Mouse (Mus musculus): ENCODE measurements around the gene Thyn1. TPM values are rescaled to one million over a fixed set of nuclear protein-coding genes. Genes with fewer than 3 reads are reported as not detected.
A peak's percentile ranks its signal among the peaks of the same experiment; 100 is the strongest.

Thyn1 gene
- polyA plus RNA-seq, 2 experiments: 69.2 to 127 TPM

DNA sequence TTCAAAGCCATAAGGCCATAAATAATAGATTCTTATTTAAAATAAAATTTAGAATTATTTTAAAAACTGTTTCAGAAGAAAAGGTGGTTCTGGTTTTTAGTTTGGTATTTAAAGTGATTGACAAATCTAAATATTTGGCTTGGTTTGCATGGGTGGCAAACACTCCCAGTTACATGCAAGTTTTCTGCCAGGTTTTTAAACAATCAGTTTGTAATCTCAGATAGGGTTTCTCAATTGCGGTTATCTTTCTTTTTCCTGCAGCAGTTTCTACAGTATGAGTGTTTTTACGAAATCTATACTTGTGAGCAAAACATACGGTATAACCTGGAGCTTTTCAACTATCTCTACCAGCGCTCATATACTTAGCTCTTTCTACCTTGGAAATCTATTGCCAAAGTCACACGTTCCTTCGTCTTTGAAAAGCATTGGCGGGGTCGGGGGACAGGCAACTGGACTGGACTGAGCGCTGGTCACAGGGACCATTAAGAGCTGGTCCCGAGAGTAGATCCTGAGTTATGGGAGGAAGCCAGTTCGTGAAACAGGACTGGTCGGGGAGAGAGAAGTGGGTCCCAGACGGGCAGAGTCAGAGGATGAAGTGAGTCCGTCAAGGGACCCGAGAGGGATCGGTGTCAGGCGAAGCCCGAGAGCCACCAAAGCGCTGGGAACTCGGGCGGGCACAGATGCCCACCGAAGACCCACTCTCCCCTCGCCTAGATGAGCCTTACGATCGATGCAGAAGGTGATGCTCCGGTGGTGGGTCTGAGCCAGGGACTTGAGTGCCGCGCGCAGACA is 645 bp upstream of the Thyn1 start:
- peak overlapping the region; percentile 83 for H3K27ac ChIP-seq (replicated peaks; ENCODE audit: low read depth, low read length)
- DNase-seq (ENCODE audit: low spot score) (no peak), ATAC-seq (ENCODE audit: low FRiP score, low read depth) (peak; percentile 51)
- H3K27me3 ChIP-seq (ENCODE audit: control insufficient read depth, insufficient read depth, low read length): no peaks in the 10 kb centered on the region
- H3K4me2 ChIP-seq (replicated peaks; ENCODE audit: low read depth, low read length, severe bottlenecking): peak overlapping the region; percentile 64
- H3K9me3 ChIP-seq (ENCODE audit: control insufficient read depth, low read length): no peaks in the 10 kb centered on the region
- TF ChIP-seq POLR2A (IDR thresholded peaks at IDR 0.05; ENCODE audit: borderline replicate concordance, extremely low read depth, insufficient read depth, insufficient read length): no peak
- H3K9ac ChIP-seq (ENCODE audit: low read depth, low read length, severe bottlenecking): peak overlapping the region; percentile 94
- H3K36me3 ChIP-seq (ENCODE audit: control insufficient read depth, insufficient read depth, low read length): peaks cover 8% of the 10 kb centered on the region
- H3K4me3 ChIP-seq (replicated peaks; ENCODE audit: low read length): peak overlapping the region; percentile 73
- peaks cover 20% of the 10 kb centered on the region for H3K4me1 ChIP-seq (ENCODE audit: control insufficient read depth, insufficient read depth, low read length)
- WGBS: 3% methylated on average over 28 of the region's 29 CpGs

DNA sequence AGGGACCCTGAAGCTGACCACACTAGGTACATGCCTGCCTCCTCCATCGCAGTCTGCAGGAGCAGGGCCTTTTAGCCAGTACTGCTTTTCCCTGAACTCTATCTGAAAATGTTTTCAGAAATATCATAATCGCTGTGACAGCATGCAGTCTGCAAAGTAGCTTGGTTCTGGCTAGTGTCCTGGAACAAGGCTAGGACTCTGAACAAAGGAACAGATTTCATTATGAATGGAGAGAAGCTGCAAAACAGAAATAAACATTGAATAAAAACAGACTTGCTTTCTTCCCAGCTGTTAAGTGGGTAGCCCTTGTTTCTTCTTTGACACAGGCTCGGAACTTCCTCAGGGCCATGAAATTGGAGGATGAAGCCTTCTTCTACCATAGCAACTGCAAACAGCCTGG is 5.7 kb downstream of the Thyn1 start:
- no peak overlapping the region for H3K27ac ChIP-seq (replicated peaks; ENCODE audit: low read depth, low read length)
- no peak for ATAC-seq (ENCODE audit: low FRiP score, low read depth)
- WGBS: 92% methylated on average over 3 of the region's 3 CpGs
- H3K27me3 ChIP-seq (ENCODE audit: control insufficient read depth, insufficient read depth, low read length): no peaks in the 10 kb centered on the region
- H3K4me3 ChIP-seq (replicated peaks; ENCODE audit: low read length): no peak overlapping the region
- no peak overlapping the region for H3K4me2 ChIP-seq (replicated peaks; ENCODE audit: low read depth, low read length, severe bottlenecking)
- DNase-seq (ENCODE audit: low spot score): no peak
- H3K9me3 ChIP-seq (ENCODE audit: control insufficient read depth, low read length): no peaks in the 10 kb centered on the region
- peaks cover 71% of the 10 kb centered on the region for H3K36me3 ChIP-seq (ENCODE audit: control insufficient read depth, insufficient read depth, low read length)
- peaks cover 13% of the 10 kb centered on the region for H3K4me1 ChIP-seq (ENCODE audit: control insufficient read depth, insufficient read depth, low read length)
- no peak overlapping the region for H3K9ac ChIP-seq (ENCODE audit: low read depth, low read length, severe bottlenecking)
- no peak for TF ChIP-seq POLR2A (IDR thresholded peaks at IDR 0.05; ENCODE audit: borderline replicate concordance, extremely low read depth, insufficient read depth, insufficient read length)

DNA sequence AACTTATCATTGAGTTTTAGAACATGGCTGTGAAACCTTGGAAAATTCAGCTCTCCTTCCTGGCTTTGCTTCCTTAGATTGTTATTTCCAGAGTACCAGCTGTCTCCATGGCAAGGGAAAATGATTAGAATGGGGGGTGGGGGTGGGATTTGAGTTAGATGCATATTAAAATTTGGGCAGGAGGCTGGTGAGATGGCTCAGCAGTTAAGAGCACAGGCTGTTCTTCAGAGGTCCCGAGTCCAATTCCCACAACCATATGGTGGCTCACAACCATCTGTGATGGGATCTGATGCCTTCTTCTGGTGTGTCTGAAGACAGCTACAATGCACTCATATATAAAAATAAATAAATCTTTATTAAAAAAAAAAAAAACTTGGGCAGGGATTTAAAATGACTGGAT is 6.4 kb downstream of the Thyn1 start:
- peaks cover 78% of the 10 kb centered on the region for H3K36me3 ChIP-seq (ENCODE audit: control insufficient read depth, insufficient read depth, low read length)
- no peak for ATAC-seq (ENCODE audit: low FRiP score, low read depth)

DNA sequence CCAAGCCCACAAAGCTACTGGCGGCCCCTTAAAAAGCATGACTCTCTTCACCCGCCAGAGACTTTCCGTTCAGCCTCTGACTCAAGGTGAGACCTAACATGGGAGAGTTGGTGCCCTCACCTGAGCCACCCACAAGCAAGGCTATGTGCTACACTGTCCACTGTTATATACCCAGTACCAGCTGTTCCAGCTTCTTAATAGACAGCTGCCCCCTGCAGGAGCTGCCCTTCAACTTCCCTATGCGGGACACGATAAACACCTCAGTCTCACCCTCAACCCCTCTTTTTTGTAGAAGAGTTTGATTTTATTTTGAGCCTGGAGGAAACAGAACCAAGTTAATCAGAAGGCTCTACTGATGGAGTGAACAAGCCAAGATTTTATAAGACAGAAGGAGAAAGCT is 7.4 kb downstream of the Thyn1 start:
- WGBS: 91% methylated on average over 5 of the region's 5 CpGs

More for the DNA sequence above, 6.4 kb downstream of the Thyn1 start:
- H3K27me3 ChIP-seq (ENCODE audit: control insufficient read depth, insufficient read depth, low read length): no peaks in the 10 kb centered on the region
- H3K9me3 ChIP-seq (ENCODE audit: control insufficient read depth, low read length): no peaks in the 10 kb centered on the region
- no peak overlapping the region for H3K9ac ChIP-seq (ENCODE audit: low read depth, low read length, severe bottlenecking)
- H3K4me3 ChIP-seq (replicated peaks; ENCODE audit: low read length): no peak overlapping the region
- 91% methylated on average over 1 of the region's 1 CpGs for WGBS
- DNase-seq (ENCODE audit: low spot score): no peak
- TF ChIP-seq POLR2A (IDR thresholded peaks at IDR 0.05; ENCODE audit: borderline replicate concordance, extremely low read depth, insufficient read depth, insufficient read length): no peak
- no peak overlapping the region for H3K4me2 ChIP-seq (replicated peaks; ENCODE audit: low read depth, low read length, severe bottlenecking)
- H3K4me1 ChIP-seq (ENCODE audit: control insufficient read depth, insufficient read depth, low read length): peaks cover 6% of the 10 kb centered on the region
- H3K27ac ChIP-seq (replicated peaks; ENCODE audit: low read depth, low read length): no peak overlapping the region

DNA sequence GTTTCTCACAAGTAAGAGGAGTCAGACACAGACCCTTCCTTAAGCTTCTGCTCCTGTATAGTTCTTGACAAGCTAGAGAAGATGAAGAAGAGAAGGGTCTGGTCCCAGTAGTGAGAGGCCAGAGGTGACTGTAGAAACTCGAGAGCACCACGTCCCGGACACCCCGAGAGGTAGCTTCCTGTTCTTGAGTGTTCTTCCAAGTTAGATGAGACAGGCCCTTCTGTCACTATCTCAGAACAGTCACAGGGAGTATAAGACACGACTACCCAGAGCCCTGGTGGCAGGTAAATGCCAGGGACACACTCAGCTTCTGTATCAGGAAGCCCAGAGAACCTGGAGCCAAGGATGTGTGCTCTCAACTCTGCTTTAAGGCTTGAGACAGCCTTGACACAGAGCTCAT is 9.7 kb downstream of the Thyn1 start:
- Histone ChIP-seq H3K36me3 (ENCODE audit: control insufficient read depth, insufficient read depth, low read length) (peaks cover 99% of the 10 kb centered on the region), H3K4me2 (replicated peaks; ENCODE audit: low read depth, low read length, severe bottlenecking) (no peak overlapping the region), H3K9ac (ENCODE audit: low read depth, low read length, severe bottlenecking) (no peak overlapping the region), H3K4me1 (ENCODE audit: control insufficient read depth, insufficient read depth, low read length) (no peaks in the 10 kb centered on the region), H3K27ac (replicated peaks; ENCODE audit: low read depth, low read length) (no peak overlapping the region), H3K9me3 (ENCODE audit: control insufficient read depth, low read length) (no peaks in the 10 kb centered on the region), H3K4me3 (replicated peaks; ENCODE audit: low read length) (no peak overlapping the region), H3K27me3 (ENCODE audit: control insufficient read depth, insufficient read depth, low read length) (no peaks in the 10 kb centered on the region)
- WGBS: 85% methylated on average over 5 of the region's 5 CpGs
- DNase-seq (ENCODE audit: low spot score): no peak
- no peak for ATAC-seq (ENCODE audit: low FRiP score, low read depth)
- no peak for TF ChIP-seq POLR2A (IDR thresholded peaks at IDR 0.05; ENCODE audit: borderline replicate concordance, extremely low read depth, insufficient read depth, insufficient read length)

More for the DNA sequence above, 7.4 kb downstream of the Thyn1 start:
- DNase-seq (ENCODE audit: low spot score): no peak
- no peak for ATAC-seq (ENCODE audit: low FRiP score, low read depth)
- Histone ChIP-seq H3K4me2 (replicated peaks; ENCODE audit: low read depth, low read length, severe bottlenecking) (no peak overlapping the region), H3K36me3 (ENCODE audit: control insufficient read depth, insufficient read depth, low read length) (peaks cover 87% of the 10 kb centered on the region), H3K27ac (replicated peaks; ENCODE audit: low read depth, low read length) (no peak overlapping the region), H3K4me1 (ENCODE audit: control insufficient read depth, insufficient read depth, low read length) (no peaks in the 10 kb centered on the region), H3K27me3 (ENCODE audit: control insufficient read depth, insufficient read depth, low read length) (no peaks in the 10 kb centered on the region), H3K9ac (ENCODE audit: low read depth, low read length, severe bottlenecking) (no peak overlapping the region), H3K4me3 (replicated peaks; ENCODE audit: low read length) (no peak overlapping the region), H3K9me3 (ENCODE audit: control insufficient read depth, low read length) (no peaks in the 10 kb centered on the region)
- no peak for TF ChIP-seq POLR2A (IDR thresholded peaks at IDR 0.05; ENCODE audit: borderline replicate concordance, extremely low read depth, insufficient read depth, insufficient read length)
